Mouse (Mus musculus): Measurements from ENCODE around the gene Gm10681.
"Not testable (repeated sequence)": the region's sequence is repeated elsewhere in the genome, so short reads cannot be mapped to it uniquely, and the experiment has no call there.

DNA sequence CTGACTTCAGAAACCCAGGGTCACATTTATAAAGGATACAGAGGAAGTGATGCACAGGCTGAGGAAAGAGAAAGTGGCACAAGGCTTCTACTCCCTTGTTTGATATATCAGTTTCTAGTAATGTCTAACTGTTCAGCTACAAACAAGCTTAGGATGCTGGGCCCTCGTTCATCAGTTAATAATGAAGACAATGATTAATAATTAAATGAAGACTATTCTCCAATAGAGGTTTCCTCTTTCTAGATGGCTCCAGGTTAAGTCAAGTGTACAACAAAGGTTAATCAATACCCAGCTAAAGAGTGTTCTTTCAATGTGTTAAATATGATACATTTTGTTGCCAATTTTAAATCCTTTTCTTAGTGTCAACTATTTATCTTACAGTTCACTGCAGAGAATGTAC lies 78.2 kb downstream of the Gm10681 start, which contains the start of gene Hsd3b4:
- TF ChIP-seq CTCF (conservative IDR thresholded peaks at IDR 0.05; ENCODE audit: low read length); POU5F1 (IDR thresholded peaks at IDR 0.05; ENCODE audit: borderline replicate concordance, low read length); NANOG (IDR thresholded peaks at IDR 0.05; ENCODE audit: borderline replicate concordance, low read length): not testable (repeated sequence)

Measured in E14TG2a.4 (cell line).